Mouse (Mus musculus): ENCODE measurements around the gene Il10. TPM values are rescaled to one million over a fixed set of nuclear protein-coding genes. Genes with fewer than 3 reads are reported as not detected.
"Not testable (repeated sequence)": the region's sequence is repeated elsewhere in the genome, so short reads cannot be mapped to it uniquely, and the experiment has no call there.

The Il10 gene
- polyA plus RNA-seq, 1 experiment from 2014 or later = not detected

DNA sequence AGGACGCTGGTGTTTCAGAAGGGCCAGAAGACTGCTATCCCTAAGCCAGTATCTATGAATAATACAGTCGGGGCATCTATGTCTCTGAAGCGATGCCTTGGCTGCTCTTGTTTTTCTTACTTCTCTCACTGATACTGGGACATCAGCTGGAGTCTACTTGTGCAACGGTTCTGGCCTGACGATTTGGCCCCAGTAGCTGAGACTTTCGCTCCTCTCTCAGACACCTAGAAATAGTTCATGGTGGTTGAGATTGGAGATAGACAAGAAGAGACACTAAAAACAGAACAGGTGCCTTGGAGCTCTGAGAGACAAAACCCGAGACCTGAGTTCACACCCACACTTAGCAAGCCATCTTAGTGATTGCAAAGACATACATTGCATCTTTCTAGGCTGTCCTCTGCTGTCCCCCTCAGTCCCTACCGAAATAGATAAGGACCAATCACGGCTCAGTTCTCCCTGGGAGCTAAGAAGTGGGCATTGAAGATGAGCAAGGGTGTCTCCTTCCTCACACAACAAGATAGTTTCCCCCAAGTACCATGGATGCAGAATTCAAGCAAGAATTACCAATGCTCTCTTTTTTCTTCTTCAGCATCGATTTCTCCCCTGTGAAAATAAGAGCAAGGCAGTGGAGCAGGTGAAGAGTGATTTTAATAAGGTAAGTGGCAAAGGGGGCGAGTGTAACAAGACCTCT, 2.4 kb downstream of the Il10 start:
- 84% methylated on average over 11 of the region's 11 CpGs for WGBS
- H3K4me3 ChIP-seq = no peak overlapping the region
- no peaks in the 10 kb centered on the region for H3K27me3 ChIP-seq
- H3K4me1 ChIP-seq (replicated peaks) = no peaks in the 10 kb centered on the region
- no peaks in the 10 kb centered on the region for H3K9me3 ChIP-seq
- H3K36me3 ChIP-seq = no peaks in the 10 kb centered on the region
- no peak for ATAC-seq (ENCODE audit: low read depth)
- no peak overlapping the region for H3K4me2 ChIP-seq
- no peak overlapping the region for H3K9ac ChIP-seq
- H3K27ac ChIP-seq (replicated peaks) = no peak overlapping the region

DNA sequence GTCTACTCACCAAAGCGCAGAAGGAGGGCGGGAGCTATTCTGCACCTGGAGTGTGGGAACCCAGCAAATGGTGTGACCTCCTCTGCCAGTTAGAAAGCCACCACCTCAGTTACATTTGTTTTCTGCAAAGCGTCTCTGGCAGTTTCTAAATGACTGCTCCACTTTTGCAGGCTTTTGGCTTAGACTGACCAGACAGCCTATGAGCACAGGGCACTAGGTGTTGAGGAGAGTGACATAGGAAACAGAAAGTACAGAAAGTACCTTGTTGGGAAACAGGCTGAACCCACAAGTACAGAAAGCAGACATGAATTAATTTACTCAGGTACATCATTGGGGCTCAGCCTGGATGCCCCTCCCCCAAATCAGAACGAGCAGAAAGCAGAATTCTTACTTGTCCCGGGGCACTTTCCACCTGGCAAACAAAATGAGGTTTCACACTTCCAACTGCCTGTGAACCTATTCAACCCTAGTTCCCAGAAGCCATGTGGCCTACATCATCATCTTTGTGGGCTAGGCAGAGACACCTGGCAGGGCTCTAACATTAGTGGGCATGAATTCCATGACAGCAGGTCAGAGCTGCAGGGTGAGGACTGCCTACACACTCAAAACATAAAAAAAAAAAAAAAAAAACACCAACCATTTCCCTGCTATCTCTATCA, 3.1 kb downstream of the Il10 start:
- no peak for ATAC-seq (ENCODE audit: low read depth)
- 85% methylated on average over 5 of the region's 5 CpGs for WGBS
- no peak overlapping the region for H3K9ac ChIP-seq
- no peaks in the 10 kb centered on the region for H3K36me3 ChIP-seq
- H3K27me3 ChIP-seq = no peaks in the 10 kb centered on the region
- no peaks in the 10 kb centered on the region for H3K9me3 ChIP-seq
- H3K4me3 ChIP-seq = no peak overlapping the region
- no peak overlapping the region for H3K27ac ChIP-seq (replicated peaks)
- no peaks in the 10 kb centered on the region for H3K4me1 ChIP-seq (replicated peaks)
- no peak overlapping the region for H3K4me2 ChIP-seq

DNA sequence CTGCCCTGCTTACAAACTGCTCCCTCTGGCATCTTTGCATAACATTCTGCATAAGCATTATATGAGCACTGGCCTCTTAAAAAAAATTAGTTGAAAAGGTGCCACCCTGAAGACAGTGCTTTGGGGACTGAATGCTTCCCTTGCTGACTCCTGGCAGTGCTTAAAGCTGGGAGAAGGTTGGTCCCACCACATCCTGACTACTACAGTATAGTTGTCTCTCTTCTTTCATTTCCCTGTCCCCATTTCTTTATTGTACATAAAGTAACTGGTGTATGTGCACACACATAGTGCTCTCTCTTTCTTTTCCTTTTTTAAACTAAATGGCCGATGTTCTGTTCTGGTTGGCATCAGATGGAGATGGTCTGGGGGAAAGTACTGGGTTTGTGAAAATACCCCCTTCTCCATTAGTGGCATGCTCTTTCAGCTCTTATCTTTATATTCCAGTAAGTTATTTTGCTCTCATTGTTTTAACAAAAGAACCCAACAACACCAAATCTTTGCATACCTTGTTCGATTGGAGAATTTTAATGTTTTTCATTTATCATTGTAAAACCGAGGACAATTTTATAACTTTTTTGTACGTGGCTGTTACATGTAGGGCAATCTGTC, 3.7 kb downstream of the Il10 start:
- H3K36me3 ChIP-seq; H3K27ac ChIP-seq (replicated peaks); H3K4me3 ChIP-seq; H3K9ac ChIP-seq; H3K9me3 ChIP-seq; H3K4me2 ChIP-seq; H3K4me1 ChIP-seq (replicated peaks); ATAC-seq (ENCODE audit: low read depth); H3K27me3 ChIP-seq: not testable (repeated sequence)
- WGBS = 84% methylated on average over 4 of the region's 4 CpGs

DNA sequence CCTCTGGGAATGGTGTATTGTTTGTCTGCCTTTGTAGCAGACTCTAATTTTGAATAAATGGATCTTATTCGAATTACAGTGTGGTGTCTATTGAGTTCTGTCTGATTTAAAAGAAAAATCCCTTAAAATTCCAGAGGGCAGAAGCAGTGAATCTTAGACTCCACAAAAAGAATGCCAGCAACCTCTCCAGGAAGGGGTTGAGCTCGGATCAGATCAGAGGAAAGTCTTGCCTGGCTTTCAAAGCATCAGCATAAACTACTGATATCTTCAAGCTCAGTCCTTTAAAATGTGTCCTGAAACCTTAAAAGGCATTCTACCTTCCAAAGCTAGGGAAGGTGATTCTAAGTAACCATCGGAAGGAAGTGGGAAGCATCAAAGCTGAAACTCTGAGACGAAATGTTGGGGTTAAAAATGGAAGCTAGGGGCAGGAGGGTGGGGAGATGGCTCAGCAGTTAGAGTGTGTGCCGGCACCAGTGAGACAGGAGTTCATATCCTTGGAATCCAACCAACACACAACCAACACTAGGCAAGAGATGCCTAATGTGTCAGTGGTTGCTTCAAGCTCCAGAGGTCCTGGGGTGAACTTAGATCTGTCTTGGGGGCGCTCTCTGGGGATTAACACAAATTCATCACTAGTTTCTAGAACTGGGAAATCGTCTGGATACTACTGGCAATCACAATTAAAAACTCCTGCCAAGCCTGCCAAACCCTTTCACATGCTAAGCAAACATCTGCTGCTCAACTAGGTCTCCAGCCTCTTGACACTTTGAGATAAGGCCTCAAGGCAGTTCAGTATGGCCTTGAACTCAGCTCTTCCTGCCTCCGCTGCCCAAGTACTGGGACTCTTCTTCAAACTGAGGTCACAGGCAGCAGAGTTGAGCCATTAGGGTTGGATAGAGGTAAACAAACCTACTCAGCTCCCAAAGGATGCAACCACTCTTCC, 5.5 kb downstream of the Il10 start:
- no peak for ATAC-seq (ENCODE audit: low read depth)
- Histone ChIP-seq H3K4me1 (replicated peaks) (no peaks in the 10 kb centered on the region), H3K4me3 (no peak overlapping the region), H3K9me3 (no peaks in the 10 kb centered on the region), H3K36me3 (no peaks in the 10 kb centered on the region), H3K27me3 (no peaks in the 10 kb centered on the region), H3K9ac (no peak overlapping the region), H3K4me2 (no peak overlapping the region), H3K27ac (replicated peaks) (no peak overlapping the region)
- WGBS = 83% methylated on average over 8 of the region's 8 CpGs

DNA sequence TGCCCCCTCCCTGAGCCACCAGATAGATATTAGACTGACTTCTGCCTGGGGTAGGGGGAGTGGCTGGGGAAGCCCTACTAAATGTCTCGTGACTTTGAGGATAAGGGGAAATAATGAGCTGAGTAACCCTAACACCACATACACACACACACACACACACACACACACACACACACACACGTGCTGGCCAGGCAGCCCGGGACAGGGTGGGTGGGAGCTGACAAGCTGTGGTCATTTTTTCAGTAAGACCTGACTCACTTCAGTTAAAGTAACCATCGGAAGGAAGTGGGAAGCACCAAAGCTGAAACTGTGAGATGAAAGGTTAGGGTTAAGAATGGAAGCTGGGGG, 6.2 kb downstream of the Il10 start:
- 83% methylated on average over 4 of the region's 4 CpGs for WGBS
- no peaks in the 10 kb centered on the region for H3K9me3 ChIP-seq
- H3K9ac ChIP-seq = no peak overlapping the region
- no peak overlapping the region for H3K4me2 ChIP-seq
- H3K27me3 ChIP-seq = no peaks in the 10 kb centered on the region
- H3K27ac ChIP-seq (replicated peaks) = no peak overlapping the region
- no peaks in the 10 kb centered on the region for H3K4me1 ChIP-seq (replicated peaks)
- no peaks in the 10 kb centered on the region for H3K36me3 ChIP-seq
- no peak for ATAC-seq (ENCODE audit: low read depth)
- no peak overlapping the region for H3K4me3 ChIP-seq

DNA sequence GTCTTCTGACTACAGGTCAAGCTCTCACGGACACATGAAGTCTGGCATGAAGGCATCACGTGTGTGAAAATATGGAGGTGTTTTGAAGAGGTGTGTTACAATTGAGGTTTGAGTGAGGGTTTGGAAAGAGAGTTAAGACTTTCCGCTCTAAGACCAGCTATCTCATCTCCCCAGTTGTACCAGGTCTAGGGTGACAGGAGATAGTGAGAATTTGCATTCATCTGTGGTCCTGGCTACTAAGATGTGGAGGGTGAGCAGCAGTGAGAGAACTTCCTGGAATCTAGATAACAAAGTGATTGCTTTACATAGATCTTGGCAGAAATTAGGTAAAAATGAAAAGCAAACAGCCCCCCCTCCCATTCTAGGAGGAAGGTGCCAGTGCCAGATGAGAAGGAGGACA, 9.6 kb downstream of the Il10 start:
- Histone ChIP-seq H3K9ac (no peak overlapping the region), H3K27me3 (no peaks in the 10 kb centered on the region), H3K27ac (replicated peaks) (no peak overlapping the region), H3K4me1 (replicated peaks) (no peaks in the 10 kb centered on the region), H3K9me3 (no peaks in the 10 kb centered on the region), H3K4me2 (no peak overlapping the region), H3K36me3 (no peaks in the 10 kb centered on the region), H3K4me3 (no peak overlapping the region)
- 90% methylated on average over 3 of the region's 3 CpGs for WGBS
- no peak for ATAC-seq (ENCODE audit: low read depth)

DNA sequence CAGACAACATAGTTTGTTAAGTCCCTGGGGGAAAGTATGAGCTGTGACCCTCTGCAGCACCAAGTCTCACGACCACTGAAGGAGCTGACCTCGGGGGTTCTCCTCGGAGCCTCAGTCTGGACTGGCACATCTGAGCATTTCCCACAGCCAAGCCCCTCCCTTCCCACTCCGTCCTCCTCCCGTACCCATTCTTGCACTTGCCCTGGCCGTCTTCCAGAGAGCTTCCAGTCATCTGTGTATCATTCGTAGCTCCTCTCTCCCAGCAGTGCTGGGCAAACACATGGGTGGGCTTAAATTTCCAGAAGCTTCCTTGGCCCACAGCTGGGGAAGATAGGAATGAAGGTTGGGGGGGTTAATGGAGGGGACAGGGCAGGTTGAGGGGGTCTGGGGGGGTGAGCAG, 10.6 kb downstream of the Il10 start:
- H3K4me3 ChIP-seq = no peak overlapping the region
- no peak overlapping the region for H3K9ac ChIP-seq
- no peaks in the 10 kb centered on the region for H3K27me3 ChIP-seq
- H3K36me3 ChIP-seq = no peaks in the 10 kb centered on the region
- no peaks in the 10 kb centered on the region for H3K4me1 ChIP-seq (replicated peaks)
- no peak overlapping the region for H3K4me2 ChIP-seq
- H3K9me3 ChIP-seq = no peaks in the 10 kb centered on the region
- WGBS = 70% methylated on average over 7 of the region's 7 CpGs
- no peak overlapping the region for H3K27ac ChIP-seq (replicated peaks)
- ATAC-seq (ENCODE audit: low read depth) = 0 out of 2 replicates have a peak, but pooled peaks have one; percentile 23

DNA sequence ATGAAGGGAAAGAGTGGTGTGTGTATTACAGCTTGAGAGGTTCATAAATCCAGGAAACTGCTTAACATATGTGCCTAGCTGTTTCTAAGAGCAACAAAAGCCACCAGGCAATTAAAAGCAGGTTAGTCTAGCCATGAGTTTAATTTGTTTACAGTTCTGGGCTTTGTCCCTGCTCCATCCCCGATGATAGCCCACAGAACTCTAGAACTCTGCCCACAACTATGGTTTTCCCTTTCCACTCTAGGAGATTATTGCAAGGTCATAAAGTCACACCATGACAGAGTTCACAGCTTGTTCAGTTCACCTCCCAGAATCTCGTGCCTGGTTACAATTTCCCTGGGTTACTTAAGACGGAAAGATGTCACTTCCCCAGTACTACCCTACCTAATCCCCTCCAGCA, 11.6 kb downstream of the Il10 start:
- Histone ChIP-seq H3K4me2 (no peak overlapping the region), H3K27me3 (no peaks in the 10 kb centered on the region), H3K9ac (no peak overlapping the region), H3K4me1 (replicated peaks) (no peaks in the 10 kb centered on the region), H3K9me3 (no peaks in the 10 kb centered on the region), H3K4me3 (no peak overlapping the region), H3K36me3 (no peaks in the 10 kb centered on the region), H3K27ac (replicated peaks) (no peak overlapping the region)
- WGBS = 43% methylated on average over 3 of the region's 3 CpGs
- no peak for ATAC-seq (ENCODE audit: low read depth)

DNA sequence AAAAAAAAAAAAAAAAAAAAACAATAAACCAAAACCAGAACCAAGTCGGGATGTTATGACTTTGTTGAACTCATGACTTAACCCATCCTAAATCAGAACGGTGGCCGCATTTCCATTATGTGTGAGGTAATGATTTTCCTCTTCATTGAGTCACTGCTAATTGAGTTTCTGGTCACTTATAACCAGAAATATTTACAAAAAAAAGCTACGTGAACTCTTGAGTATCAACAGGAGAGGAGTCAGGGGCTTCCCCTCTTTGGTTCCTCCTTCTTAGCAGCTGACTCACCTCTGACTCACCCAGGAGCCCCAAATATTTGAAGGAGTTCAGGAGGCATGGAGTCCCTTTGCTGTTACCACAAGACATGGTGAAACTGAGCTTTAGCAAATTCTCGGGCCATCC, 18.4 kb downstream of the Il10 start:
- H3K9me3 ChIP-seq = peaks cover 10% of the 10 kb centered on the region
- no peak for ATAC-seq (ENCODE audit: low read depth)
- H3K4me1 ChIP-seq (replicated peaks) = no peaks in the 10 kb centered on the region
- no peak overlapping the region for H3K27ac ChIP-seq (replicated peaks)
- no peak overlapping the region for H3K4me3 ChIP-seq
- no peak overlapping the region for H3K4me2 ChIP-seq
- no peaks in the 10 kb centered on the region for H3K27me3 ChIP-seq
- WGBS = 98% methylated on average over 5 of the region's 5 CpGs
- H3K36me3 ChIP-seq = no peaks in the 10 kb centered on the region
- H3K9ac ChIP-seq = no peak overlapping the region

DNA sequence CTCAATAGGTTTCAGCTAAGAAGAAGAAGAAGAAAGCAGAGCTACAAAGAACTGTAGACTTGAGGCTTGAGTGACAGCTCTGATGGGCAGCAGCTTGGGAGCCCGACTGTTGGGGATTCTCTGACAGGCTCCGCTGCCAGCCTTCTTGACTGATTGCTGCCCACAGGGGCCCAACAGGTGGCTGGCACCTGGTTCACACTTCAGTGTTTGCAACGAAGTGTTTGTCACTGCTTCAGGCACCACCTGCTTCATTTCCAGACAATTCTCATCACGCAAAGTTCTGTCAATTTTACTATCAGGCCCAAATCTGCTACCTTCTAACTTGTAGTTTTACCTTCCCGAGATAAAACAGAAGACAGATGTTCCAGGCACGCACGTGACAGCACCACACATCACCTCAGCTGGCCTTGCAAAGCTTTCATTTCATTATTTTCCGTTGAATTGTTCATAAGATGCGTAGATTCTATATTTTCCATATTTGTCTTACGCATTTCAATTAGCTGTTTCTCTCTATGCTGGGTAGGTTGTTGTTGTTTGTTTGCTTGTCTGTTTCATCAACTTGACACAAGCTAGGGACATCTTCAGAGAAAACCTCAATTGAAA, 18.9 kb downstream of the Il10 start:
- Histone ChIP-seq H3K9me3 (peaks cover 10% of the 10 kb centered on the region), H3K9ac (no peak overlapping the region), H3K27ac (replicated peaks) (no peak overlapping the region), H3K27me3 (no peaks in the 10 kb centered on the region), H3K4me3 (no peak overlapping the region), H3K4me2 (no peak overlapping the region), H3K36me3 (no peaks in the 10 kb centered on the region), H3K4me1 (replicated peaks) (no peaks in the 10 kb centered on the region)
- WGBS = 93% methylated on average over 10 of the region's 10 CpGs
- ATAC-seq (ENCODE audit: low read depth) = no peak

DNA sequence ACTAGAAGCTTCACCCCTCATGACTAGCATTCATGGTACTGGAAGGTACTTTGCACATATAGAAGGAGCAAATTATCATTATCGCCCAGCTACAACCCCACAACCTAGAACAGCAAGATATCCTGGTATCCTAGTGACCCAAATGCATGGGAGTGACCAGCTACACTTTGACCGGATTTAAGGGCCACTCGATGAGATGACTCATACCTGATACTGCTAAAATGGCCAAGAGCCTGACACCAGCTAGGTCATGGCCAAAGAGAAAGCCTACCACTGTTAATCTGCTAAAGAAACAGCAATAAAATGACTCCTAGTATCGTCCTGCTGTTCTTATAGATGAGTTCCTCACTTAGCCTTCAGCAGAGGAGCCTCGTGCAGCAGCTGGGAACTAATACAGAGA, 19.8 kb downstream of the Il10 start:
- H3K27me3 ChIP-seq = no peaks in the 10 kb centered on the region
- H3K4me1 ChIP-seq (replicated peaks) = no peaks in the 10 kb centered on the region
- ATAC-seq (ENCODE audit: low read depth) = no peak
- H3K4me3 ChIP-seq = no peak overlapping the region
- H3K9ac ChIP-seq = no peak overlapping the region
- H3K27ac ChIP-seq (replicated peaks) = no peak overlapping the region
- H3K4me2 ChIP-seq = no peak overlapping the region
- 89% methylated on average over 5 of the region's 5 CpGs for WGBS
- peaks cover 10% of the 10 kb centered on the region for H3K9me3 ChIP-seq
- H3K36me3 ChIP-seq = no peaks in the 10 kb centered on the region

DNA sequence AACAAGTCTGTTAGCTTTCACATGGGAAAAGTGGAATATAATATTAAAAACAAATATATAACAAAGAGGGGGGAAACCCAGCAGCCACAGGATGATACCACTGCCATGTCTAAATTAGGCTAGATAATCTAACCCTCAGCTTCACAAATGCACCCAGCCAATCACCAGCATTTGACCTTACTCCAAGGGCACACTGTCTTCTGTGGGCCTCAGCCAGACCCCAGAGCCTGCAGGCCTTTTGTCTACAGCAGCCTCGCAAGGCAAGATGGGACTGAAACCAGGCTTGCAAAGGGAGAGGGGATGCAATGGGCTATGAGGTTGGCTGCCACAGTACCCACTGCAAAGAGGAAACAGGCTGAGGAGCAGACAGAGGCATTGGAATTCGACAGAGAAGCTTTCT, 22.6 kb downstream of the Il10 start:
- Histone ChIP-seq H3K36me3 (no peaks in the 10 kb centered on the region), H3K27me3 (no peaks in the 10 kb centered on the region), H3K4me3 (no peak overlapping the region), H3K9me3 (peaks cover 9% of the 10 kb centered on the region), H3K4me1 (replicated peaks) (no peaks in the 10 kb centered on the region), H3K9ac (no peak overlapping the region), H3K27ac (replicated peaks) (no peak overlapping the region), H3K4me2 (no peak overlapping the region)
- whole genome bisulfite sequencing = 60% methylated on average over 2 of the region's 2 CpGs
- ATAC-seq (ENCODE audit: low read depth) = no peak
